Mouse (Mus musculus): ENCODE measurements at regions not wholly inside any gene's neighbourhood (a gene's known extent, or its start where the extent isn't known, plus 50 kb on each side); places are given as distances from the start of the nearest gene placed in this dataset.
"Not testable (repeated sequence)": the region's sequence is repeated elsewhere in the genome, so short reads cannot be mapped to it uniquely, and the experiment has no call there.

GRCm38 (mm10) chr16:42444863-42445423 is 104.5 kb upstream of the Gap43 start:
- DNase-seq (ENCODE audit: low spot score) (no peak), ATAC-seq (ENCODE audit: low FRiP score, low read depth) (peak; percentile 41; the same call in 1 of the 2 replicates)
- no peak for TF ChIP-seq POLR2A (IDR thresholded peaks at IDR 0.05; ENCODE audit: borderline replicate concordance, extremely low read depth, insufficient read depth, insufficient read length)
- Histone ChIP-seq H3K36me3 (ENCODE audit: control insufficient read depth, insufficient read depth, low read length) (no peaks in the 10 kb centered on the region), H3K4me1 (ENCODE audit: control insufficient read depth, insufficient read depth, low read length) (peaks cover 11% of the 10 kb centered on the region; the same call in 1 of the 2 replicates), H3K9ac (ENCODE audit: low read depth, low read length, severe bottlenecking) (no peak overlapping the region), H3K9me3 (ENCODE audit: control insufficient read depth, low read length) (0 out of 2 replicates have a peak, but pooled peaks cover 3% of the 10 kb centered on the region), H3K27ac (replicated peaks; ENCODE audit: low read depth, low read length) (no peak overlapping the region), H3K27me3 (ENCODE audit: control insufficient read depth, insufficient read depth, low read length) (no peaks in the 10 kb centered on the region), H3K4me3 (replicated peaks; ENCODE audit: low read length) (no peak overlapping the region), H3K4me2 (replicated peaks; ENCODE audit: low read depth, low read length, severe bottlenecking) (peak overlapping the region; percentile 19; the same call in 1 of the 2 replicates)
- 35% methylated on average over 6 of the region's 6 CpGs for WGBS

GRCm38 (mm10) chr16:42444408-42444862 is 104.0 kb upstream of the Gap43 start:
- peak; percentile 75 for ATAC-seq (ENCODE audit: low FRiP score, low read depth)
- H3K4me1 ChIP-seq (ENCODE audit: control insufficient read depth, insufficient read depth, low read length) = peaks cover 11% of the 10 kb centered on the region; the same call in 1 of the 2 replicates

GRCm38 (mm10) chr16:42440822-42441221 is 100.4 kb upstream of the Gap43 start:
- WGBS = 21% methylated on average over 4 of the region's 4 CpGs
- no peaks in the 10 kb centered on the region for H3K27me3 ChIP-seq (ENCODE audit: control insufficient read depth, insufficient read depth, low read length)
- H3K4me2 ChIP-seq (replicated peaks; ENCODE audit: low read depth, low read length, severe bottlenecking) = no peak overlapping the region
- ATAC-seq (ENCODE audit: low FRiP score, low read depth) = peak; percentile 58; the same call in 1 of the 2 replicates
- peak; percentile 70 for DNase-seq (ENCODE audit: low spot score)
- no peaks in the 10 kb centered on the region for H3K36me3 ChIP-seq (ENCODE audit: control insufficient read depth, insufficient read depth, low read length)
- H3K27ac ChIP-seq (replicated peaks; ENCODE audit: low read depth, low read length) = no peak overlapping the region
- H3K9me3 ChIP-seq (ENCODE audit: control insufficient read depth, low read length) = no peaks in the 10 kb centered on the region
- no peak for TF ChIP-seq POLR2A (IDR thresholded peaks at IDR 0.05; ENCODE audit: borderline replicate concordance, extremely low read depth, insufficient read depth, insufficient read length)
- no peak overlapping the region for H3K9ac ChIP-seq (ENCODE audit: low read depth, low read length, severe bottlenecking)
- H3K4me3 ChIP-seq (replicated peaks; ENCODE audit: low read length) = no peak overlapping the region
- H3K4me1 ChIP-seq (ENCODE audit: control insufficient read depth, insufficient read depth, low read length) = peaks cover 11% of the 10 kb centered on the region; the same call in 1 of the 2 replicates

More at GRCm38 (mm10) chr16:42444408-42444862, 104.0 kb upstream of the Gap43 start:
- WGBS = 62% methylated on average over 10 of the region's 10 CpGs
- Histone ChIP-seq H3K27ac (replicated peaks; ENCODE audit: low read depth, low read length) (no peak overlapping the region), H3K4me2 (replicated peaks; ENCODE audit: low read depth, low read length, severe bottlenecking) (no peak overlapping the region; the same call in 1 of the 2 replicates), H3K4me3 (replicated peaks; ENCODE audit: low read length) (no peak overlapping the region), H3K27me3 (ENCODE audit: control insufficient read depth, insufficient read depth, low read length) (no peaks in the 10 kb centered on the region), H3K36me3 (ENCODE audit: control insufficient read depth, insufficient read depth, low read length) (no peaks in the 10 kb centered on the region), H3K9ac (ENCODE audit: low read depth, low read length, severe bottlenecking) (no peak overlapping the region), H3K9me3 (ENCODE audit: control insufficient read depth, low read length) (0 out of 2 replicates have a peak, but pooled peaks cover 3% of the 10 kb centered on the region)
- no peak for TF ChIP-seq POLR2A (IDR thresholded peaks at IDR 0.05; ENCODE audit: borderline replicate concordance, extremely low read depth, insufficient read depth, insufficient read length)
- peak; percentile 23 for DNase-seq (ENCODE audit: low spot score)

GRCm38 (mm10) chr16:42431529-42431928 is 91.1 kb upstream of the Gap43 start:
- H3K36me3 ChIP-seq (ENCODE audit: control insufficient read depth, insufficient read depth, low read length) = no peaks in the 10 kb centered on the region
- no peaks in the 10 kb centered on the region for H3K9me3 ChIP-seq (ENCODE audit: control insufficient read depth, low read length)
- ATAC-seq (ENCODE audit: low FRiP score, low read depth) (no peak), DNase-seq (ENCODE audit: low spot score) (no peak)
- H3K4me2 ChIP-seq (replicated peaks; ENCODE audit: low read depth, low read length, severe bottlenecking) = no peak overlapping the region
- no peaks in the 10 kb centered on the region for H3K4me1 ChIP-seq (ENCODE audit: control insufficient read depth, insufficient read depth, low read length)
- 87% methylated on average over 1 of the region's 1 CpGs for WGBS
- H3K27me3 ChIP-seq (ENCODE audit: control insufficient read depth, insufficient read depth, low read length) = no peaks in the 10 kb centered on the region
- H3K27ac ChIP-seq (replicated peaks; ENCODE audit: low read depth, low read length) = no peak overlapping the region
- TF ChIP-seq POLR2A (IDR thresholded peaks at IDR 0.05; ENCODE audit: borderline replicate concordance, extremely low read depth, insufficient read depth, insufficient read length) = no peak
- H3K9ac ChIP-seq (ENCODE audit: low read depth, low read length, severe bottlenecking) = no peak overlapping the region
- no peak overlapping the region for H3K4me3 ChIP-seq (replicated peaks; ENCODE audit: low read length)

GRCm38 (mm10) chr16:42416673-42417072 is 76.2 kb upstream of the Gap43 start:
- DNase-seq (ENCODE audit: low spot score) = no peak
- H3K9me3 ChIP-seq (ENCODE audit: control insufficient read depth, low read length) = no peaks in the 10 kb centered on the region
- H3K4me1 ChIP-seq (ENCODE audit: control insufficient read depth, insufficient read depth, low read length) = no peaks in the 10 kb centered on the region
- H3K9ac ChIP-seq (ENCODE audit: low read depth, low read length, severe bottlenecking) = no peak overlapping the region
- H3K36me3 ChIP-seq (ENCODE audit: control insufficient read depth, insufficient read depth, low read length) = no peaks in the 10 kb centered on the region
- H3K4me3 ChIP-seq (replicated peaks; ENCODE audit: low read length) = no peak overlapping the region
- no peak overlapping the region for H3K27ac ChIP-seq (replicated peaks; ENCODE audit: low read depth, low read length)
- H3K27me3 ChIP-seq (ENCODE audit: control insufficient read depth, insufficient read depth, low read length) = no peaks in the 10 kb centered on the region
- ATAC-seq (ENCODE audit: low FRiP score, low read depth) = no peak
- H3K4me2 ChIP-seq (replicated peaks; ENCODE audit: low read depth, low read length, severe bottlenecking) = no peak overlapping the region
- TF ChIP-seq POLR2A (IDR thresholded peaks at IDR 0.05; ENCODE audit: borderline replicate concordance, extremely low read depth, insufficient read depth, insufficient read length) = no peak
- WGBS = 74% methylated on average over 4 of the region's 4 CpGs

GRCm38 (mm10) chr16:42412031-42412430 is 71.6 kb upstream of the Gap43 start:
- H3K36me3 ChIP-seq (ENCODE audit: control insufficient read depth, insufficient read depth, low read length); ATAC-seq (ENCODE audit: low FRiP score, low read depth); H3K4me1 ChIP-seq (ENCODE audit: control insufficient read depth, insufficient read depth, low read length); H3K4me3 ChIP-seq (replicated peaks; ENCODE audit: low read length); DNase-seq (ENCODE audit: low spot score); H3K27me3 ChIP-seq (ENCODE audit: control insufficient read depth, insufficient read depth, low read length); H3K4me2 ChIP-seq (replicated peaks; ENCODE audit: low read depth, low read length, severe bottlenecking); H3K9ac ChIP-seq (ENCODE audit: low read depth, low read length, severe bottlenecking); H3K27ac ChIP-seq (replicated peaks; ENCODE audit: low read depth, low read length); H3K9me3 ChIP-seq (ENCODE audit: control insufficient read depth, low read length): not testable (repeated sequence)
